Mouse (Mus musculus): ENCODE measurements around the gene Rack1. TPM values are rescaled to one million over a fixed set of nuclear protein-coding genes. Genes with fewer than 3 reads are reported as not detected.
A peak's percentile ranks its signal among the peaks of the same experiment; 100 is the strongest.

Gene Rack1
- polyA plus RNA-seq, 1 experiment from 2014 or later = 864 TPM

GRCm38 (mm10) chr11:48826752-48827096 lies 26.6 kb downstream of the Rack1 start:
- H3K36me3 ChIP-seq (ENCODE audit: control insufficient read depth, insufficient read depth, low read length) = no peaks in the 10 kb centered on the region
- WGBS = 0% methylated on average over 6 of the region's 6 CpGs
- DNase-seq (ENCODE audit: low spot score) (peak; percentile 40), ATAC-seq (ENCODE audit: insufficient number of reproducible peaks, low FRiP score, low TSS enrichment, low read depth) (no peak)
- peak overlapping the region; percentile 38 for H3K4me3 ChIP-seq (ENCODE audit: low read depth, low read length)
- H3K9ac ChIP-seq (ENCODE audit: low read length) = peak overlapping the region; percentile 37
- H3K27me3 ChIP-seq (ENCODE audit: control insufficient read depth, insufficient read depth, low read length) = 0 out of 2 replicates have a peak, but pooled peaks cover 4% of the 10 kb centered on the region
- no peak overlapping the region for H3K27ac ChIP-seq (replicated peaks; ENCODE audit: low read depth, low read length)
- no peaks in the 10 kb centered on the region for H3K4me1 ChIP-seq (ENCODE audit: control insufficient read depth, insufficient read depth, low read length)
- peak overlapping the region; percentile 46 for H3K4me2 ChIP-seq (ENCODE audit: low read depth, severe bottlenecking)
- H3K9me3 ChIP-seq (ENCODE audit: control insufficient read depth, low read length) = no peaks in the 10 kb centered on the region

- WGBS = 81% methylated on average over 6 of the region's 6 CpGs
- no peaks in the 10 kb centered on the region for H3K4me1 ChIP-seq (ENCODE audit: control insufficient read depth, insufficient read depth, low read length)
- H3K4me3 ChIP-seq (ENCODE audit: low read depth, low read length) = no peak overlapping the region
- DNase-seq (ENCODE audit: low spot score) (no peak), ATAC-seq (ENCODE audit: insufficient number of reproducible peaks, low FRiP score, low TSS enrichment, low read depth) (no peak)
- no peak overlapping the region for H3K27ac ChIP-seq (replicated peaks; ENCODE audit: low read depth, low read length)
- H3K36me3 ChIP-seq (ENCODE audit: control insufficient read depth, insufficient read depth, low read length) = no peaks in the 10 kb centered on the region
- H3K4me2 ChIP-seq (ENCODE audit: low read depth, severe bottlenecking) = no peak overlapping the region
- no peaks in the 10 kb centered on the region for H3K9me3 ChIP-seq (ENCODE audit: control insufficient read depth, low read length)
- no peak overlapping the region for H3K9ac ChIP-seq (ENCODE audit: low read length)
- H3K27me3 ChIP-seq (ENCODE audit: control insufficient read depth, insufficient read depth, low read length) = 0 out of 2 replicates have a peak, but pooled peaks cover 4% of the 10 kb centered on the region
Measured at GRCm38 (mm10) chr11:48827926-48828325, 27.8 kb downstream of the Rack1 start.

GRCm38 (mm10) chr11:48830279-48830678 lies 30.1 kb downstream of the Rack1 start:
- DNase-seq (ENCODE audit: low spot score) = no peak
- no peaks in the 10 kb centered on the region for H3K4me1 ChIP-seq (ENCODE audit: control insufficient read depth, insufficient read depth, low read length)
- H3K9me3 ChIP-seq (ENCODE audit: control insufficient read depth, low read length) = no peaks in the 10 kb centered on the region
- ATAC-seq (ENCODE audit: insufficient number of reproducible peaks, low FRiP score, low TSS enrichment, low read depth) = no peak
- 68% methylated on average over 2 of the region's 2 CpGs for WGBS
- H3K27ac ChIP-seq (replicated peaks; ENCODE audit: low read depth, low read length) = no peak overlapping the region
- H3K36me3 ChIP-seq (ENCODE audit: control insufficient read depth, insufficient read depth, low read length) = no peaks in the 10 kb centered on the region
- no peak overlapping the region for H3K4me3 ChIP-seq (ENCODE audit: low read depth, low read length)
- no peak overlapping the region for H3K4me2 ChIP-seq (ENCODE audit: low read depth, severe bottlenecking)
- no peaks in the 10 kb centered on the region for H3K27me3 ChIP-seq (ENCODE audit: control insufficient read depth, insufficient read depth, low read length)
- H3K9ac ChIP-seq (ENCODE audit: low read length) = no peak overlapping the region

GRCm38 (mm10) chr11:48831273-48831672 lies 31.1 kb downstream of the Rack1 start:
- peaks cover under 1% of the 10 kb centered on the region for H3K27me3 ChIP-seq (ENCODE audit: control insufficient read depth, insufficient read depth, low read length)
- no peaks in the 10 kb centered on the region for H3K36me3 ChIP-seq (ENCODE audit: control insufficient read depth, insufficient read depth, low read length)
- 81% methylated on average over 2 of the region's 2 CpGs for WGBS
- no peaks in the 10 kb centered on the region for H3K4me1 ChIP-seq (ENCODE audit: control insufficient read depth, insufficient read depth, low read length)
- no peak overlapping the region for H3K27ac ChIP-seq (replicated peaks; ENCODE audit: low read depth, low read length)
- H3K9ac ChIP-seq (ENCODE audit: low read length) = no peak overlapping the region
- DNase-seq (ENCODE audit: low spot score) (no peak), ATAC-seq (ENCODE audit: insufficient number of reproducible peaks, low FRiP score, low TSS enrichment, low read depth) (no peak)
- H3K4me3 ChIP-seq (ENCODE audit: low read depth, low read length) = no peak overlapping the region
- no peak overlapping the region for H3K4me2 ChIP-seq (ENCODE audit: low read depth, severe bottlenecking)
- no peaks in the 10 kb centered on the region for H3K9me3 ChIP-seq (ENCODE audit: control insufficient read depth, low read length)

- peaks cover 5% of the 10 kb centered on the region for H3K27me3 ChIP-seq (ENCODE audit: control insufficient read depth, insufficient read depth, low read length)
- ATAC-seq (ENCODE audit: insufficient number of reproducible peaks, low FRiP score, low TSS enrichment, low read depth) (no peak), DNase-seq (ENCODE audit: low spot score) (no peak)
- no peaks in the 10 kb centered on the region for H3K36me3 ChIP-seq (ENCODE audit: control insufficient read depth, insufficient read depth, low read length)
- WGBS = 48% methylated on average over 8 of the region's 9 CpGs
- H3K9me3 ChIP-seq (ENCODE audit: control insufficient read depth, low read length) = no peaks in the 10 kb centered on the region
- H3K4me1 ChIP-seq (ENCODE audit: control insufficient read depth, insufficient read depth, low read length) = no peaks in the 10 kb centered on the region
- H3K4me3 ChIP-seq (ENCODE audit: low read depth, low read length) = peak overlapping the region; percentile 55; the same call in 1 of the 2 replicates
- H3K9ac ChIP-seq (ENCODE audit: low read length) = no peak overlapping the region
- no peak overlapping the region for H3K27ac ChIP-seq (replicated peaks; ENCODE audit: low read depth, low read length)
- H3K4me2 ChIP-seq (ENCODE audit: low read depth, severe bottlenecking) = peak overlapping the region; percentile 22
Measured at GRCm38 (mm10) chr11:48833078-48833730, 33.1 kb downstream of the Rack1 start.

GRCm38 (mm10) chr11:48833731-48834639 lies 33.9 kb downstream of the Rack1 start:
- WGBS = under 1% methylated on average over 30 of the region's 30 CpGs
- peak; percentile 87 for ATAC-seq (ENCODE audit: insufficient number of reproducible peaks, low FRiP score, low TSS enrichment, low read depth)
- Histone ChIP-seq H3K4me1 (ENCODE audit: control insufficient read depth, insufficient read depth, low read length) (no peaks in the 10 kb centered on the region), H3K9me3 (ENCODE audit: control insufficient read depth, low read length) (no peaks in the 10 kb centered on the region), H3K36me3 (ENCODE audit: control insufficient read depth, insufficient read depth, low read length) (no peaks in the 10 kb centered on the region), H3K4me3 (ENCODE audit: low read depth, low read length) (peak overlapping the region; percentile 55), H3K4me2 (ENCODE audit: low read depth, severe bottlenecking) (peak overlapping the region; percentile 54), H3K27me3 (ENCODE audit: control insufficient read depth, insufficient read depth, low read length) (peaks cover 5% of the 10 kb centered on the region), H3K27ac (replicated peaks; ENCODE audit: low read depth, low read length) (no peak overlapping the region), H3K9ac (ENCODE audit: low read length) (no peak overlapping the region)
- DNase-seq (ENCODE audit: low spot score) = peak; percentile 97

GRCm38 (mm10) chr11:48835923-48836322 lies 35.8 kb downstream of the Rack1 start:
- no peaks in the 10 kb centered on the region for H3K9me3 ChIP-seq (ENCODE audit: control insufficient read depth, low read length)
- DNase-seq (ENCODE audit: low spot score) = no peak
- no peak overlapping the region for H3K27ac ChIP-seq (replicated peaks; ENCODE audit: low read depth, low read length)
- H3K27me3 ChIP-seq (ENCODE audit: control insufficient read depth, insufficient read depth, low read length) = peaks cover 5% of the 10 kb centered on the region
- no peaks in the 10 kb centered on the region for H3K36me3 ChIP-seq (ENCODE audit: control insufficient read depth, insufficient read depth, low read length)
- WGBS = 68% methylated on average over 6 of the region's 6 CpGs
- H3K4me3 ChIP-seq (ENCODE audit: low read depth, low read length) = no peak overlapping the region
- H3K4me1 ChIP-seq (ENCODE audit: control insufficient read depth, insufficient read depth, low read length) = no peaks in the 10 kb centered on the region
- ATAC-seq (ENCODE audit: insufficient number of reproducible peaks, low FRiP score, low TSS enrichment, low read depth) = no peak
- H3K4me2 ChIP-seq (ENCODE audit: low read depth, severe bottlenecking) = no peak overlapping the region
- no peak overlapping the region for H3K9ac ChIP-seq (ENCODE audit: low read length)

GRCm38 (mm10) chr11:48836990-48837309 lies 36.8 kb downstream of the Rack1 start:
- peaks cover 5% of the 10 kb centered on the region for H3K27me3 ChIP-seq (ENCODE audit: control insufficient read depth, insufficient read depth, low read length)
- H3K9ac ChIP-seq (ENCODE audit: low read length) = no peak overlapping the region
- ATAC-seq (ENCODE audit: insufficient number of reproducible peaks, low FRiP score, low TSS enrichment, low read depth) (no peak), DNase-seq (ENCODE audit: low spot score) (no peak)
- H3K4me1 ChIP-seq (ENCODE audit: control insufficient read depth, insufficient read depth, low read length) = no peaks in the 10 kb centered on the region
- no peaks in the 10 kb centered on the region for H3K9me3 ChIP-seq (ENCODE audit: control insufficient read depth, low read length)
- H3K4me2 ChIP-seq (ENCODE audit: low read depth, severe bottlenecking) = peak overlapping the region; percentile 95
- H3K4me3 ChIP-seq (ENCODE audit: low read depth, low read length) = peak overlapping the region; percentile 91
- H3K27ac ChIP-seq (replicated peaks; ENCODE audit: low read depth, low read length) = no peak overlapping the region
- no peaks in the 10 kb centered on the region for H3K36me3 ChIP-seq (ENCODE audit: control insufficient read depth, insufficient read depth, low read length)
- WGBS = 8% methylated on average over 11 of the region's 11 CpGs
